Mouse (Mus musculus) lung, postnatal 0 days (tissue): ENCODE results near the gene Abca2. TPM values are rescaled to one million over a fixed set of nuclear protein-coding genes. Genes with fewer than 3 reads are reported as not detected.

Experiments
- ATAC-seq: fragments of 200-750 bp; cut with Nextera tagmentation; 2 replicates; pipeline ENCODE4 v1.8.0; 2017; ENCODE audit warnings: moderate library complexity
- DNase-seq: peaks from one replicate; pipeline ENCODE4 v3.0.0-alpha.2; 2016; ENCODE audit warnings: low spot score
- H3K27ac ChIP-seq: fragments of 300-500 bp; sonication (generic); 2 replicates; pipeline ENCODE4 v1.5.1; 2014; ENCODE audit warnings: antibody characterized with exemption, mild to moderate bottlenecking, low read length, mixed read lengths
- H3K27me3 ChIP-seq: fragments of 300-500 bp; sonication (generic); replicated peaks from 2 replicates; pipeline ENCODE4 v1.6.1; 2014; ENCODE audit warnings: low read length, mixed read lengths; ENCODE audit not compliant: insufficient read depth
- H3K36me3 ChIP-seq: fragments of 300-500 bp; sonication (generic); 2 replicates; pipeline ENCODE4 v1.6.1; 2014; ENCODE audit warnings: low read length, mixed read lengths; ENCODE audit not compliant: insufficient read depth
- H3K4me1 ChIP-seq: fragments of 300-500 bp; sonication (generic); 2 replicates; pipeline ENCODE4 v1.6.1; 2014; ENCODE audit warnings: antibody characterized with exemption, low read depth, low read length, mixed read lengths; ENCODE audit not compliant: insufficient read depth
- H3K4me2 ChIP-seq: fragments of 300-500 bp; sonication (generic); replicated peaks from 2 replicates; pipeline ENCODE4 v1.6.1; 2014; ENCODE audit warnings: low read depth, mild to moderate bottlenecking, low read length, moderate library complexity, mixed read lengths
- H3K4me3 ChIP-seq: fragments of 300-500 bp; sonication (generic); 2 replicates; pipeline ENCODE4 v1.5.1; 2014; ENCODE audit warnings: low read depth, low read length
- H3K9ac ChIP-seq: fragments of 300-500 bp; sonication (generic); replicated peaks from 2 replicates; pipeline ENCODE4 v1.6.1; 2014; ENCODE audit warnings: low read depth, mild to moderate bottlenecking
- H3K9me3 ChIP-seq: fragments of 300-500 bp; sonication (generic); 2 replicates; pipeline ENCODE4 v1.6.1; 2016; ENCODE audit warnings: low read length, mixed read lengths
- CTCF ChIP-seq: IDR thresholded peaks from 2 replicates; pipeline ENCODE4 v1.5.1; 2016; ENCODE audit warnings: antibody characterized with exemption, mild to moderate bottlenecking
- EP300 ChIP-seq: IDR thresholded peaks from 2 replicates; pipeline ENCODE4 v1.6.1; 2016; ENCODE audit warnings: antibody characterized with exemption, mild to moderate bottlenecking, control low read depth
- WGBS: fragments of 180-500 bp; shearing (Covaris S2); extraction: QIAGEN DNeasy Blood & Tissue Kit; methylation state at CpG from one replicate; pipeline ENCODE4 v1.1.7; 2014; 5-methylcytosine and 5-hydroxymethylcytosine counted together
- polyA plus RNA-seq: library from polyadenylated mRNA; unstranded; fragments of >200 nt; fragmentation: Nextera tagmentation; extraction: Ambion mirVana; gene quantifications from 2 replicates; pipeline ENCODE4 v1.2.1, GENCODE M21; 2015

The Abca2 gene
- polyA plus RNA-seq, 1 experiment from 2014 or later: 2.7 TPM

DNA sequence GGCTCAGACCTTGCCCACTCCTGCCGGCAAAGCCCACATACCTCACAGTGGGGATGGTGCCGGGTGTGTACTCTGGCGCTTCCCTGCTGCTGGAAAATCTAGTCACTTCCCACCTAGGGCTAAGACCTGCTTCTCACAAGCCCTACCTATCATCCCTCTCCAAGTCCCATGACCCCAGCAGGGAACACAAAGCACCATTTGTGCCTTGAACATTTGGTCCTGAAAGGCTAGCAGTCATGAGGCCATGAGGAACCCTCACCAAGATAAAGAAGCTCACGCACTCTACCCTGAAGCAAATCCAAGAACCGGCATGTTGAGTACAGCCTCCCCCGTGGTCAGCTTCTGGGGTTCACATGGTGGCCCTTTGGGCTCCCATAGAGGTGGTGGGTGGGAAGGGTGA lies 41.5 kb downstream of the Abca2 start, which contains the start of gene Ptgds:
Gene Ptgds, minus strand, starts transcription at position 78 of the 400 bp plus-strand sequence.
- H3K4me1 ChIP-seq: no peaks in the 10 kb centered on the region
- no peak within 1 kb of the TSS for H3K4me2 ChIP-seq
- ATAC-seq: no peak
- no peak within 1 kb of the TSS for H3K9ac ChIP-seq
- no peaks in the 10 kb centered on the region for H3K36me3 ChIP-seq
- H3K9me3 ChIP-seq: no peaks in the 10 kb centered on the region
- WGBS: 20% methylated on average over 6 of the region's 6 CpGs
- H3K27ac ChIP-seq: no peak within 1 kb of the TSS
- no peak for DNase-seq
- no peak within 1 kb of the TSS for H3K4me3 ChIP-seq
- no peak for TF ChIP-seq CTCF
- TF ChIP-seq EP300: no peak
- H3K27me3 ChIP-seq: no peaks in the 10 kb centered on the region

DNA sequence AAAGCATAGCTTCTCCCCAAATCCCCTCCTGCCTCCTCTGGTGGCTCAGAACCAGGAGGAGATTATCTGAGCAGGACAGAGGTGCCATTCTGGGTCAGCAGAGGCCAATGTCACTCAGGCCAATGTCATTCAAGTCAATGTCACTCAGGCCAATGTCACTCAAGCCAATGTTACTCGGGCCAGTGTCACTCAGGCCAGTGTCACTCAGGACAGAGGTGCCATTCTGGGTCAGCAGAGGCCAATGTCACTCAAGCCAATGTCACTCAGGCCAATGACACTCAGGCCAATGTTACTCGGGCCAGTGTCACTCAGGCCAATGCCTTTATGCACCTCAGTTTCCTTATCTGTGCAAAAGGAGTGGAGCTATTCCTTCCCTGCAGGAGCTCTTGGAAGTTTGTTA lies 44.0 kb downstream of the Abca2 start:
- H3K36me3 ChIP-seq: no peaks in the 10 kb centered on the region
- no peak overlapping the region for H3K4me2 ChIP-seq
- DNase-seq: no peak
- WGBS: 69% methylated on average over 2 of the region's 2 CpGs
- no peaks in the 10 kb centered on the region for H3K4me1 ChIP-seq
- no peak overlapping the region for H3K9ac ChIP-seq
- no peak overlapping the region for H3K27ac ChIP-seq
- TF ChIP-seq CTCF (no peak), EP300 (no peak)
- no peaks in the 10 kb centered on the region for H3K27me3 ChIP-seq
- no peak overlapping the region for H3K4me3 ChIP-seq
- H3K9me3 ChIP-seq: no peaks in the 10 kb centered on the region
- ATAC-seq: no peak

DNA sequence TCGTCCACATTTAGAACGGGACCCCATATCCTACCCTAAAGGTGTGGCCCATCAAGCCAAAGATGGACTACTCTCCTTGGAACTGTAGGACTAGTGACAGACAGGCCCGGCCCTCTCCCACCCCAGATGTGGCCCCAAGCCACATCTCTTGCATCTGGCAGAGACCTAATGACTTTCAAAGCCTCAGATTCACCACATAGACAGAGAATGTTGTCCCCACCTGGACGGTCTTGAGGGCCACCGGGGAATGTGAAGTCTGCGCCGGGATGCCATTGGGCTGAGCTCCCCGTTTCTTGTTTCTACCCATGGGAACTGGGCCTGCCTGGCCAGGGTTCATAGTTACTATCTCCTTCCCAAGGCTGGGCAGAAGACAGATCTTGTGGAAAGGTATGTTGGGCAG lies 49.0 kb downstream of the Abca2 start:
- Histone ChIP-seq H3K9ac (no peak overlapping the region), H3K4me3 (no peak overlapping the region), H3K4me2 (no peak overlapping the region), H3K36me3 (no peaks in the 10 kb centered on the region), H3K27ac (no peak overlapping the region), H3K4me1 (no peaks in the 10 kb centered on the region), H3K27me3 (no peaks in the 10 kb centered on the region), H3K9me3 (no peaks in the 10 kb centered on the region)
- ATAC-seq (no peak), DNase-seq (no peak)
- TF ChIP-seq CTCF: no peak
- no peak for TF ChIP-seq EP300
- 80% methylated on average over 8 of the region's 8 CpGs for WGBS

DNA sequence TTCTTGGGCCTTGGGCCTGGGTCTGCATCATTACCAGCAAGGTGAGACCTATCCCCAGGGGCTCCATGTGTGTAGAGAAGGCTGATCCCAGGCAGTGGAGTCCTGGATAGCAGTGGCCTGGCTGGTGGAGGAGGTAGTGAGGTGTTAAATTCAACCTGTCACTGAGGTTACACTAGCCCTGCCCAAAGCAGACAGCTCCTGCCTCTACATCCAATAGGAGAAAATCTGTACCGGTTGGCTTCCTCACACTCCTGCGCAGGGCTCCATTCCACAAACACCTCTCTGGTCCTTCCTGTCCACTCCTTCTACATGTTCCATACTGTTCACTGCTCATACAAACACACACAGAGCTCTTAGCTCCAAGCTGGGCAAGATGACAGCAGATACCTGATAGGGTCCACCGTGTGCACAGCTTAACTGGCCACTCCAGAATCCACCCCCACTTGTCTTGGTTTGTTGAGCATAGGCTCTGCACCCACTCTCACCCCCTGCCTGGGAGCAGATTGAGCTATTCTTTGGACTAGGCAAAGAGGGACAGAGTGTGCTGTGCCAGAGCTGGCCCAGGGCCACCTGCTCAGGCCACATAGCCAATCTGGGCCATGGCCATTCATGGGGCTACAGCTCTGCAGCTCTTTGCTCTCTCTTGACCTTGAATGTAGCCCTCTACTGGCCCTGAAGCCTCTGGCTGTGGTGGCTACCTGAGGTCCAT lies 49.6 kb downstream of the Abca2 start:
- DNase-seq: no peak

DNA sequence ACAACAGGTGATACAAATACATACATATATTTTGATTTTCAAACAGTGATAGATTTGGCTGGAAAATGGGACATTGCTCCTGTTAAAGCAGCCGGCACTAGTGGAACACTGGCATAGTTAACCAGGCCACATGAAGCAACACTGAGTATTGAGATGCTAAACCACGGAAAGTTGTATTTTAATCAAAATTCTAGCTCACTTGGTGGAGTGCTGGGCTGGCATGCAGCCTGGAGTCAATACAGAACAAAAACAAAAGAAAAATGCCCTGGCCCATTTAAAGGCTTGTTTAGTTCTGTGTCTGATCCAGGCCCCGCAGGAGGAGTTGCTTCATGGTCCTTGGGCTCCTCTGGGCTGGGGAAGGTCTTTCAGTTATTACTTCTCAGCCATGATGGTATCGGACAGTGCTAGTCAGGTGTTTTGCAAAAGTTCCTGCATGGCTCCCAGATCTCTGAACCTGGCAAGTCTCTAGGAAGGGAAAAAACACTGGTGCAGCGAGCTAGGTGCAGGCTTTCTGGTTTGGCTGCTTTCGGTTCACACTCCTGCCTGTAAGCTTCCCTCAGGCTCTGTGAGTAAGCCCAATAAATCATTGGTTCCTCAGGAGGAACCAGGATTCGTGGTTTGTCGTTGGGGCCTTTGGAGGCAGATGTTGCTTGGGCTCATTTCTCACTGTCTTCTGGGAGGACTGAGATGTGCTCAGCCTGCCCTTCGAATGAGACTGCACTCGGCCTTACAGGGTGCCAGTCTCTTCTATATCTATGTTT lies 51.2 kb downstream of the Abca2 start:
- H3K4me3 ChIP-seq: no peak overlapping the region
- H3K36me3 ChIP-seq: no peaks in the 10 kb centered on the region
- H3K27me3 ChIP-seq: no peaks in the 10 kb centered on the region
- ATAC-seq: no peak
- no peaks in the 10 kb centered on the region for H3K9me3 ChIP-seq
- 61% methylated on average over 10 of the region's 10 CpGs for WGBS
- no peak overlapping the region for H3K4me2 ChIP-seq
- DNase-seq: no peak
- H3K9ac ChIP-seq: no peak overlapping the region
- H3K4me1 ChIP-seq: no peaks in the 10 kb centered on the region
- no peak for TF ChIP-seq EP300
- TF ChIP-seq CTCF: no peak
- H3K27ac ChIP-seq: no peak overlapping the region

More for the DNA sequence above, 49.6 kb downstream of the Abca2 start:
- Histone ChIP-seq H3K4me3 (no peak overlapping the region), H3K36me3 (no peaks in the 10 kb centered on the region), H3K9me3 (no peaks in the 10 kb centered on the region), H3K4me2 (no peak overlapping the region), H3K9ac (no peak overlapping the region), H3K27ac (no peak overlapping the region), H3K4me1 (no peaks in the 10 kb centered on the region), H3K27me3 (no peaks in the 10 kb centered on the region)
- no peak for ATAC-seq
- no peak for TF ChIP-seq CTCF
- TF ChIP-seq EP300: no peak
- 73% methylated on average over 3 of the region's 3 CpGs for WGBS

DNA sequence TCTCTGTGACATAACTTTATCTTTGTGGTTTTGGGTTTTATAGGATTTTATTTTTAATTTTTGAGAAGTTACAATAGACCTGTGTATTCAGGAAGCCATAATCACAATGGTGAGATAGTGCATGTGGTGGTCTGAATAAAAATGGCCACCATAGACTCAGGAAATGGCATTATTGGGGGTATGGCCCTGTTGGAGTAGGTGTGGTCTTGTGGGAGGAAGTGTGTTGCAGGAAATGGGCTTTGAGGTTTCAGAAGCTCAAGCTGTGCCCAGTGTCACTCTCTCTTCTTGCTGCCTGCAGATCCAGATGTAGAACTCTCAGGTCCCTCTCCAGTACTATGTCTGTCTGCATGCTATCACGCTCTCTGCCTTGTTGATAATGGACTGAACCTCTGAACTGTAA lies 52.0 kb downstream of the Abca2 start:
- ATAC-seq (no peak), DNase-seq (no peak)
- Histone ChIP-seq H3K9me3 (no peaks in the 10 kb centered on the region), H3K4me1 (no peaks in the 10 kb centered on the region), H3K36me3 (no peaks in the 10 kb centered on the region), H3K9ac (no peak overlapping the region), H3K27me3 (no peaks in the 10 kb centered on the region), H3K4me3 (no peak overlapping the region), H3K27ac (no peak overlapping the region), H3K4me2 (no peak overlapping the region)
- TF ChIP-seq EP300 (no peak), CTCF (no peak)
- 89% methylated on average over 1 of the region's 1 CpGs for WGBS
